Mouse (Mus musculus) limb, embryonic 13.5 days (tissue): ENCODE results near the gene Wnt7b. TPM values are rescaled to one million over a fixed set of nuclear protein-coding genes. Genes with fewer than 3 reads are reported as not detected.

Experiments
- ATAC-seq: fragments of 200-750 bp; cut with Nextera tagmentation; 2 replicates; pipeline ENCODE4 v1.8.0; 2017; ENCODE audit warnings: low read depth, moderate number of reproducible peaks, moderate TSS enrichment; ENCODE audit not compliant: low FRiP score
- H3K27ac ChIP-seq: fragments of 300-500 bp; sonication (generic); 2 replicates; pipeline ENCODE4 v1.5.1; 2015; ENCODE audit warnings: inconsistent platforms, mild to moderate bottlenecking, moderate library complexity
- H3K27me3 ChIP-seq: fragments of 300-500 bp; sonication (generic); 2 replicates; pipeline ENCODE4 v1.6.1; 2015; ENCODE audit warnings: mild to moderate bottlenecking, inconsistent platforms
- H3K36me3 ChIP-seq: fragments of 300-500 bp; sonication (generic); 2 replicates; pipeline ENCODE4 v1.6.1; 2015; ENCODE audit warnings: inconsistent platforms, mild to moderate bottlenecking, moderate library complexity
- H3K4me1 ChIP-seq: fragments of 300-500 bp; sonication (generic); 2 replicates; pipeline ENCODE4 v1.6.1; 2015; ENCODE audit warnings: inconsistent platforms
- H3K4me2 ChIP-seq: fragments of 300-500 bp; sonication (generic); replicated peaks from 2 replicates; pipeline ENCODE4 v1.6.1; 2015; ENCODE audit warnings: inconsistent platforms, mild to moderate bottlenecking, moderate library complexity
- H3K4me3 ChIP-seq: fragments of 300-500 bp; sonication (generic); 2 replicates; pipeline ENCODE4 v1.5.1; 2015; ENCODE audit warnings: moderate library complexity, mild to moderate bottlenecking, inconsistent platforms
- H3K9ac ChIP-seq: fragments of 300-500 bp; sonication (generic); 2 replicates; pipeline ENCODE4 v1.6.1; 2015; ENCODE audit warnings: mild to moderate bottlenecking, inconsistent platforms
- H3K9me3 ChIP-seq: fragments of 300-500 bp; sonication (generic); 2 replicates; pipeline ENCODE4 v1.6.1; 2016; ENCODE audit warnings: inconsistent platforms
- WGBS: fragments of 180-500 bp; shearing (Covaris S2); methylation state at CpG from one replicate; pipeline ENCODE4 v1.1.7; 2015; 5-methylcytosine and 5-hydroxymethylcytosine counted together
- polyA plus RNA-seq: library from polyadenylated mRNA; unstranded; fragments of >200 nt; fragmentation: Nextera tagmentation; extraction: Ambion mirVana; gene quantifications from 2 replicates; pipeline ENCODE4 v1.2.1, GENCODE M21; 2015

The Wnt7b gene
- polyA plus RNA-seq, 1 experiment from 2014 or later = 34.9 TPM

- Histone ChIP-seq H3K4me3 (no peak overlapping the region), H3K9ac (no peak overlapping the region), H3K4me1 (no peaks in the 10 kb centered on the region; the same call in 1 of the 2 replicates), H3K9me3 (no peaks in the 10 kb centered on the region), H3K27ac (no peak overlapping the region), H3K36me3 (no peaks in the 10 kb centered on the region), H3K27me3 (peaks cover 48% of the 10 kb centered on the region), H3K4me2 (no peak overlapping the region)
- WGBS = 82% methylated on average over 4 of the region's 4 CpGs
- ATAC-seq = no peak
Measured at GRCm38 (mm10) chr15:85497548-85497947, 84.7 kb downstream of the Wnt7b start.

- peaks cover 62% of the 10 kb centered on the region for H3K27me3 ChIP-seq
- WGBS = 4% methylated on average over 11 of the region's 11 CpGs
Measured at GRCm38 (mm10) chr15:85494163-85494621, 88.1 kb downstream of the Wnt7b start.

GRCm38 (mm10) chr15:85489751-85490150 is 92.5 kb downstream of the Wnt7b start:
- 87% methylated on average over 7 of the region's 7 CpGs for whole genome bisulfite sequencing
- no peak overlapping the region for H3K9ac ChIP-seq
- no peak for ATAC-seq

More at GRCm38 (mm10) chr15:85494163-85494621, 88.1 kb downstream of the Wnt7b start:
- Histone ChIP-seq H3K9ac (no peak overlapping the region), H3K9me3 (no peaks in the 10 kb centered on the region), H3K4me2 (no peak overlapping the region), H3K4me1 (no peaks in the 10 kb centered on the region; the same call in 1 of the 2 replicates), H3K4me3 (no peak overlapping the region), H3K36me3 (no peaks in the 10 kb centered on the region), H3K27ac (no peak overlapping the region)
- ATAC-seq = no peak

DNA sequence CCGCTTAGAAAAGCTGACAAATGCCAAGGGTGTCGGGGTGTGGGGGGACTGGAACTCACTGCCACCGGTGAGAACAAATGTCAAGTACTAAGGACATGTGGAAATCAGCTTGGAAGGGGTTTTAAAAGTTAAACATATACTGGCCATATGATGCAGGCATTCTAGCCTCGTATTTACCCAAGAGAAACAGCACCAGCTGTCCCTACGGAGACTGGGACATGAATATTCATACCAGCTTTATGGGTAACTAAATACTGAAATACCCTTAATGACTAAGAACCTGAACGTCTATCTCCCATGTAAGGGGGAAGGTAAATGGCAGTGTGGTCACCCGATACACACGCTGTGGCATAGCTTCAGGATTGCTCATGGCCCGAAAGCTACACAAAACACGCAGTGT is 93.4 kb downstream of the Wnt7b start:
- Histone ChIP-seq H3K9ac (no peak overlapping the region), H3K4me3 (no peak overlapping the region), H3K4me1 (no peaks in the 10 kb centered on the region), H3K36me3 (no peaks in the 10 kb centered on the region), H3K27me3 (peaks cover 27% of the 10 kb centered on the region), H3K9me3 (no peaks in the 10 kb centered on the region), H3K27ac (no peak overlapping the region), H3K4me2 (no peak overlapping the region)
- ATAC-seq = no peak
- WGBS = 76% methylated on average over 10 of the region's 10 CpGs

More at GRCm38 (mm10) chr15:85489751-85490150, 92.5 kb downstream of the Wnt7b start:
- no peaks in the 10 kb centered on the region for H3K9me3 ChIP-seq
- peaks cover 35% of the 10 kb centered on the region for H3K27me3 ChIP-seq
- H3K27ac ChIP-seq = no peak overlapping the region
- H3K4me3 ChIP-seq = no peak overlapping the region
- H3K4me2 ChIP-seq = no peak overlapping the region
- H3K4me1 ChIP-seq = no peaks in the 10 kb centered on the region; the same call in 1 of the 2 replicates
- H3K36me3 ChIP-seq = no peaks in the 10 kb centered on the region

Other genes starting within 250 kb of the Wnt7b start
- 353 and 355 TPM in 2 replicates for gene Atxn10, start 246.2 kb downstream of the Wnt7b start, polyA plus RNA-seq
- not detected in 2 replicates for gene 7530416G11Rik, start 79.2 kb downstream of the Wnt7b start, polyA plus RNA-seq
- gene Ppara, start 152.5 kb upstream of the Wnt7b start, polyA plus RNA-seq = 1.9 and 2.4 TPM in 2 replicates
- gene Cdpf1, start 229.2 kb upstream of the Wnt7b start, polyA plus RNA-seq = 25.8 and 27.7 TPM in 2 replicates
- gene Pkdrej, start 239.3 kb upstream of the Wnt7b start, polyA plus RNA-seq = 0.13 and 0.17 TPM in 2 replicates
- 7.1 and 7.6 TPM in 2 replicates for gene Ttc38, start 249.8 kb upstream of the Wnt7b start, polyA plus RNA-seq